Mouse (Mus musculus) stomach, postnatal 0 days (tissue): Measurements from ENCODE around the gene Sptlc2.

ENCODE experiments used
- CTCF ChIP-seq: IDR thresholded peaks from 2 replicates; pipeline ENCODE4 v1.5.1; 2016; ENCODE audit warnings: antibody characterized with exemption, low read depth, mild to moderate bottlenecking, moderate library complexity
- EP300 ChIP-seq: optimal IDR thresholded peaks from 2 replicates; pipeline ENCODE3; 2016; ENCODE audit warnings: antibody characterized with exemption

GRCm38 (mm10) chr12:87409123-87409522, 21.0 kb upstream of the Sptlc2 start:
- TF ChIP-seq CTCF (no peak), EP300 (no peak)
